Mouse (Mus musculus) brain, embryonic 14.5 days (tissue): ENCODE data around the gene Skint6.
"Not testable (repeated sequence)": the region's sequence is repeated elsewhere in the genome, so short reads cannot be mapped to it uniquely, and the experiment has no call there.

Source experiments
- CTCF ChIP-seq: fragments of 200-500 bp; IDR thresholded peaks from 2 replicates; pipeline ENCODE4 v1.5.1; 2012; ENCODE audit warnings: inconsistent platforms, mild to moderate bottlenecking, moderate library complexity, borderline replicate concordance; ENCODE audit not compliant: insufficient read depth, insufficient read length; ENCODE audit errors: extremely low read depth
- POLR2A ChIP-seq: fragments of 200-500 bp; IDR thresholded peaks from 2 replicates; pipeline ENCODE4 v1.6.1; 2012; ENCODE audit warnings: mild to moderate bottlenecking, inconsistent platforms, borderline replicate concordance; ENCODE audit not compliant: poor library complexity, insufficient read depth, insufficient read length, severe bottlenecking; ENCODE audit errors: extremely low read depth

DNA sequence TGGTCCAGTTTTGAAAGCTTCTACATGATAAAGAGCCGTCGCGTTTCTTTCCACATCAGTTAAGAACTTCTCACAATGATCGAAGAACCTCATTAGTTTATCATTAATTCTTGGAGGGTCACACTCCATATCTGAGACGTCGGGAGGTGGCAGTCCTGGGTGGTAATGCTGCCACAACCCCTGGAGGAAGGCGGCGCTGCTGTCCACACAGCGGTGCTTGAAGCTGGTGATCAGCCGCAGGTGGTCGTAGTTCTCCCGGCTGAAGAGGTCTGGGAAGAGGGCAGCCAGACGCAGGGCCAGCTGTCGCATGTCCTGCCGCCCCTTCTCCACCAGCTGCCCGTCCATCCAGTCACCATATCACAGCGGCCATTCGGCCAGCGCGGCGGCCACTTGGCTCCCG is 307.6 kb downstream of the Skint6 start:
- TF ChIP-seq POLR2A, CTCF: not testable (repeated sequence)
